Mouse (Mus musculus) left cerebral cortex, adult 18-20 months (tissue): ENCODE results near the gene Dop1b. TPM values are rescaled to one million over a fixed set of nuclear protein-coding genes. Genes with fewer than 3 reads are reported as not detected.
"Not testable (repeated sequence)": the region's sequence is repeated elsewhere in the genome, so short reads cannot be mapped to it uniquely, and the experiment has no call there.

Experiments
- DNase-seq, 2 experiments: peaks; one replicate each; pipeline ENCODE4 v3.0.0; 2021 to 2022; ENCODE audit warnings: low spot score in 2 of 2, mixed read lengths in 1 of 2
- total RNA-seq, 2 experiments: library from RNA; stranded (reverse); gene quantifications; 2 replicates each; pipeline ENCODE4 v1.2.3; 2021

Gene Dop1b
- total RNA-seq, 2 experiments from 2014 or later: 86.3 to 90.5 TPM

GRCm38 (mm10) chr16:93749147-93749910 lies 37.6 kb downstream of the Dop1b start:
- DNase-seq: no peak

- no peak for DNase-seq
Observed at GRCm38 (mm10) chr16:93750464-93750863, 38.8 kb downstream of the Dop1b start.

- DNase-seq: no peak
Observed at GRCm38 (mm10) chr16:93751816-93752215, 40.1 kb downstream of the Dop1b start.

GRCm38 (mm10) chr16:93756622-93757021 lies 44.9 kb downstream of the Dop1b start:
- DNase-seq: no peak

- no peak for DNase-seq
Observed at GRCm38 (mm10) chr16:93763378-93763777, 51.7 kb downstream of the Dop1b start.

- peak in 1 of 2 experiments; percentile 18 for DNase-seq
Observed at GRCm38 (mm10) chr16:93764597-93764996, 52.9 kb downstream of the Dop1b start.

GRCm38 (mm10) chr16:93766956-93767355 lies 55.3 kb downstream of the Dop1b start:
- peak; percentile 53 to 58 for DNase-seq

GRCm38 (mm10) chr16:93767548-93767947 lies 55.8 kb downstream of the Dop1b start:
- DNase-seq: no peak

GRCm38 (mm10) chr16:93769621-93770020 lies 57.9 kb downstream of the Dop1b start:
- no peak for DNase-seq

GRCm38 (mm10) chr16:93770271-93770926 lies 58.7 kb downstream of the Dop1b start:
- DNase-seq: no peak

GRCm38 (mm10) chr16:93774658-93775057 lies 63.0 kb downstream of the Dop1b start:
- no peak for DNase-seq

GRCm38 (mm10) chr16:93776468-93776867 lies 64.8 kb downstream of the Dop1b start:
- no peak for DNase-seq

- DNase-seq: no peak
Observed at GRCm38 (mm10) chr16:93777247-93777999, 65.7 kb downstream of the Dop1b start.

GRCm38 (mm10) chr16:93778393-93778792 lies 66.7 kb downstream of the Dop1b start:
- DNase-seq: not testable (repeated sequence)

GRCm38 (mm10) chr16:93779554-93779953 lies 67.8 kb downstream of the Dop1b start:
- DNase-seq: no peak

- peak; percentile 39 to 41 for DNase-seq
Observed at GRCm38 (mm10) chr16:93780660-93781479, 69.2 kb downstream of the Dop1b start.

- no peak for DNase-seq
Observed at GRCm38 (mm10) chr16:93784175-93784574, 72.5 kb downstream of the Dop1b start.

- peak; percentile 55 to 73 for DNase-seq
Observed at GRCm38 (mm10) chr16:93785805-93786204, 74.1 kb downstream of the Dop1b start.

- no peak for DNase-seq
Observed at GRCm38 (mm10) chr16:93788388-93788787, 76.7 kb downstream of the Dop1b start.

- DNase-seq: no peak
Observed at GRCm38 (mm10) chr16:93788881-93789280, 77.2 kb downstream of the Dop1b start.
